Mouse (Mus musculus) stomach, embryonic 15.5 days (tissue): ENCODE results near the gene Brf1. TPM values are rescaled to one million over a fixed set of nuclear protein-coding genes. Genes with fewer than 3 reads are reported as not detected.

Experiments used
- ATAC-seq: fragments of 200-750 bp; cut with Nextera tagmentation; 2 replicates; pipeline ENCODE4 v1.8.0; 2017; ENCODE audit warnings: low read depth, moderate number of reproducible peaks, moderate TSS enrichment; ENCODE audit not compliant: insufficient read depth, low FRiP score
- H3K27ac ChIP-seq: fragments of 300-500 bp; sonication (generic); 2 replicates; pipeline ENCODE4 v1.5.1; 2015; ENCODE audit warnings: mild to moderate bottlenecking, inconsistent platforms
- H3K27me3 ChIP-seq: fragments of 300-500 bp; sonication (generic); replicated peaks from 2 replicates; pipeline ENCODE4 v1.6.1; 2015; ENCODE audit warnings: inconsistent platforms
- H3K36me3 ChIP-seq: fragments of 300-500 bp; sonication (generic); 2 replicates; pipeline ENCODE4 v1.6.1; 2015; ENCODE audit warnings: inconsistent platforms
- H3K4me1 ChIP-seq: fragments of 300-500 bp; sonication (generic); 2 replicates; pipeline ENCODE4 v1.6.1; 2015; ENCODE audit warnings: inconsistent platforms
- H3K4me2 ChIP-seq: fragments of 300-500 bp; sonication (generic); 2 replicates; pipeline ENCODE4 v1.6.1; 2015; ENCODE audit warnings: mild to moderate bottlenecking, inconsistent platforms
- H3K4me3 ChIP-seq: fragments of 300-500 bp; sonication (generic); replicated peaks from 2 replicates; pipeline ENCODE4 v1.5.1; 2015; ENCODE audit warnings: inconsistent platforms
- H3K9ac ChIP-seq: fragments of 300-500 bp; sonication (generic); 2 replicates; pipeline ENCODE4 v1.6.1; 2015; ENCODE audit warnings: inconsistent platforms
- H3K9me3 ChIP-seq: fragments of 300-500 bp; sonication (generic); 2 replicates; pipeline ENCODE4 v1.6.1; 2016; ENCODE audit warnings: inconsistent platforms
- WGBS: fragments of 180-500 bp; shearing (Covaris S2); methylation state at CpG from one replicate; pipeline ENCODE4 v1.1.7; 2015; 5-methylcytosine and 5-hydroxymethylcytosine counted together
- polyA plus RNA-seq: library from polyadenylated mRNA; unstranded; fragments of >200 nt; fragmentation: Nextera tagmentation; extraction: Ambion mirVana; gene quantifications from 2 replicates; pipeline ENCODE4 v1.2.1, GENCODE M21; 2015

Gene Brf1
- polyA plus RNA-seq, 1 experiment from 2014 or later, result 55.9 TPM

DNA sequence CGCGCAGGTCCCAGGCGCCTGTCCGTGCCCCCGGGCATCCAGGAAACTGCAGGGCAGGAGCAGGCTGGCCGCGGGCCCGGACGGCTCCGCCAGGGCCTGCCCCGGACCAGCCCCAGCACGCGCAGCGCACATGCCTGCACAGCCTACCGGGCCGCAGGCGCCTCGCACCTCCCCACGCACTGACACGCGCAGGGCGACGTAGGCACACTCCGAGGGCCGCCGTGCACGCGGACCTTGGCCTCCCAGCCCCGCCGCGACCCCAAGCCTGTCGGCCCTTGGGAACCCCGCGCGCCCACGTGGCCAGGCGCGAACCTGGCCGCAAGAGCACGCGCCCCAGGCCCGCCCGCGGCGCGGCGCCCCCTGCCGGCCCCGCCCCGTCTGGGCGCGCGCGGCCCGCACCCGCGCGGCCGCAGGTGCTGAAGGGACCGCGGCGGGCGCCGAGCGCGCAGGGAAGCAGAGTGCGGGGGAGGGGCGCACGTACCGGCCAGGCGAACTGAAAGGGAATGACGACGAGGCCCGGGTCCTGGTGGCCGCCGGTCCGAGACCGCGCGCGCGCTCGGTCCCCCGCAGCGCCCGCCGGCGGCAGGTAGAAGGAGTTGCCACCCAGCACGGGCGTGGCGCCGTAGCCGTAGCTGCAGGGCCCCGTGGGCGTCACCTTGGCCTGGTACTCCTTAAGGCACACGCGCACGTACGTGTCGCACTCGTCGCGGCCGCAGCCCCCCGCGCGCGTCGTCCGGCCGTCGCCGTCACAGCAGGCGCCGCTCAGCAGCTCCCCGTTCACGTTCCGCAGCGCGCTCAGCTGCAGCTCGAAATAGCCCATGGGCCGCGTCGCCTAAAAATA lies 71.9 kb downstream of the Brf1 start:
- H3K27me3 ChIP-seq, result peaks cover 60% of the 10 kb centered on the region
- H3K27ac ChIP-seq, result peak overlapping the region; percentile 57; the same call in 1 of the 2 replicates
- WGBS, result 3% methylated on average over 113 of the region's 124 CpGs
- peak overlapping the region; percentile 58 for H3K4me3 ChIP-seq
- peak; percentile 42; the same call in 1 of the 2 replicates for ATAC-seq
- H3K9me3 ChIP-seq, result no peaks in the 10 kb centered on the region
- peaks cover 11% of the 10 kb centered on the region for H3K4me1 ChIP-seq
- H3K4me2 ChIP-seq, result peak overlapping the region; percentile 92
- peak overlapping the region; percentile 17; the same call in 1 of the 2 replicates for H3K9ac ChIP-seq
- no peaks in the 10 kb centered on the region for H3K36me3 ChIP-seq

DNA sequence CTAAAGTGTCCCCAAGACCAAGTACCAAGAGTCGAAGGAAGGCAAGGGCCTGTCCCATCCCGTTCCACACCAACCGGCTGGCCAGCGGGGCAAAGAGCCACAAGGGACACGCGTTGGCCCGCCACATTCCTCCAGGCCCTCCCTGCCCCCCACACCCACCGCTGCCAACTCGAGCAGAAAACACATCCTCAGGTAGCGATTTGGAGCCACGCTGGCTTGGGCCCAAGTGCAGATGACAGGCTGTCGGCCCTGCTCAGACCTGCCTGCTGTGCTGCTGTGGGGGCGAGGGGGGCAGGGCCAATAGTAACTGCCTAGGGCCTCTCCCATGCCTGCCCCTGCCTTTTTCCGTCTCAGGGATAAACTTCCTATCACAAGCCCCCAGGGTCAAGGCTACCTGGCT lies 73.2 kb downstream of the Brf1 start:
- Histone ChIP-seq H3K4me3 (0 out of 2 replicates have a peak overlapping the region, but pooled peaks have one; percentile 58), H3K4me2 (0 out of 2 replicates have a peak overlapping the region, but pooled peaks have one; percentile 92), H3K9me3 (no peaks in the 10 kb centered on the region), H3K27ac (no peak overlapping the region), H3K9ac (no peak overlapping the region), H3K4me1 (peaks cover 11% of the 10 kb centered on the region), H3K27me3 (peaks cover 60% of the 10 kb centered on the region), H3K36me3 (no peaks in the 10 kb centered on the region)
- no peak for ATAC-seq
- 68% methylated on average over 14 of the region's 14 CpGs for WGBS

DNA sequence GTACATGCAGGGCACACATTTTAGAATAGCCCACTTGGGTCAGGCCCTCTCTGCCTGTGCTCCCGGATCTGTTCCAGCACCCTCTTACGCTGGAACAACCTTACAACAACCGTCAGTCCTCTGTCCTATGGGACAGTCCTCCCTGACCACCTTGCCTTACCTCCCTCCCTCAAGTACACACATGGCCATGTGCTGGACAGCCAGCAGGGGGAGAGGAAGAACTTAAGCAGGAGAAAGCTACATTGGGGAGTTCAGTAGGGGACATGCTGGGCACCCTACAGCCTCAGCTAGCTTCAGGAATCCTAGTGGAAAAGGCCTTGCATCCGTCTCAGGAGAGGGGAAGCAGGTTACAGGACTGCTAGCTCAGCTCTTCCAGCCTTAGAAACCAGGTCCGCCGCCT lies 74.6 kb downstream of the Brf1 start:
- Histone ChIP-seq H3K4me2 (no peak overlapping the region), H3K27me3 (peaks cover 52% of the 10 kb centered on the region), H3K4me3 (no peak overlapping the region), H3K9me3 (no peaks in the 10 kb centered on the region), H3K9ac (no peak overlapping the region), H3K27ac (no peak overlapping the region), H3K36me3 (no peaks in the 10 kb centered on the region), H3K4me1 (peaks cover 11% of the 10 kb centered on the region)
- ATAC-seq, result no peak
- WGBS, result 82% methylated on average over 6 of the region's 6 CpGs

DNA sequence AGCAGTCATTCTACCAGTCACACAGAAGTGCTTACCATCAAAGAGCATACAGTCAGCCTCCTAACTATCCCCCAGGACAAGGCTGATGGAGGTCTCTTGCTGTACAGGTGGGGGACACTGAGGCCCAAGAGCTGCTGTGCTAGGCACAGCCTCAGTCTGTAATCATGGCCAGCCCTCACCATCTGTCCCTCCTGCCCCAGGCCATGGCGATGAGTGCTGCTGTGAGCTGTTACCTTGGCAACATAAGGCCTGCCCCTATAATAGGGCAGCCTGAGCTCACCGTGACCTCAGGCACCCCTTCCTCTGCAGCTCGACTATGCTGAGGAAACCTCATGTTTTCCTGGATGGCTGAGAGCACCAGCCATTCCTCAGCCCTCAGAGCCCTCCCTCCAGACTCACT lies 78.0 kb downstream of the Brf1 start:
- 37% methylated on average over 3 of the region's 3 CpGs for WGBS
- no peaks in the 10 kb centered on the region for H3K9me3 ChIP-seq
- H3K9ac ChIP-seq, result no peak overlapping the region
- H3K27me3 ChIP-seq, result peaks cover 18% of the 10 kb centered on the region
- no peak overlapping the region for H3K27ac ChIP-seq
- no peak overlapping the region for H3K4me3 ChIP-seq
- H3K36me3 ChIP-seq, result no peaks in the 10 kb centered on the region
- H3K4me2 ChIP-seq, result no peak overlapping the region
- no peak for ATAC-seq
- H3K4me1 ChIP-seq, result no peaks in the 10 kb centered on the region

DNA sequence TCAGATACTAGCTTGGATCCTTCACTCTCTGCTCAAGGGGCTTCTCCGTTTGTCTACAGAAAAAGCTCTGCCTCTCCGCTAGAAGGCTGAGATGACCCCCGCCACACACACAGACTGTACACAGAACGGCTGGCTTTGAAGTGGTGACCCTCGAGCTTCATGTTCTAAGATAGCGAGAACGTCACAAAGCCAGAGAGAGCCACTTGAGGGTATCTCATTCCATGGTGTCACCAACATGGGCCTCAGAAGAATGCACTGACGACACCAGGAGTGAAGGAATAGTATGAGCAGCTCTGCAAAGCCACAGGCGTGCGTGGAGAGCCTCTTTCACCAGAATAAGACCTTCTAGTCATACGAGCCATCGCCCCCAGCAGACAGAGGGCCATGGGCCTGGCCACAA lies 79.0 kb downstream of the Brf1 start:
- Histone ChIP-seq H3K4me1 (no peaks in the 10 kb centered on the region), H3K27ac (no peak overlapping the region), H3K4me2 (no peak overlapping the region), H3K4me3 (no peak overlapping the region), H3K9me3 (no peaks in the 10 kb centered on the region), H3K36me3 (no peaks in the 10 kb centered on the region), H3K9ac (no peak overlapping the region), H3K27me3 (0 out of 2 replicates have a peak, but pooled peaks cover 9% of the 10 kb centered on the region)
- no peak for ATAC-seq
- 90% methylated on average over 12 of the region's 12 CpGs for WGBS

DNA sequence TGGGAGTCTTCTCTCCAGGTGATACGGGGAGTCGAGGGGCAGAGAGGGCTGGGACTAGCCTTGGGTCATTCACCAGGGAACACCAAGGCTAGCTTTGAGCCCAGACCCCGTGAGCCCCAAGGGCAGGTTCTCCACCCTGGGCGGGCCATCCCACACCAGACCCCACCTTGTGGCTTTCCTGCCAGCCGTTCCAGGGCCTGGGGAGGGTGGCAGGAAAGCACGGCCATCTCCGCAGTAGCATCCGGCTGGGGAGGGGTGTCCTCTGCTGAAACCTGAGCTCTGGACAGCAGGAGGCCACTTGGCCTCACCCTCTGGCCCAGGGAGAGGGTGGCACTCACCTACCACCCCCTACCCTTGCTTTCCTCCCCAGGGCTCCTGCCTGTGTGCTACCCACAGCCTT lies 82.6 kb downstream of the Brf1 start:
- Histone ChIP-seq H3K27me3 (no peaks in the 10 kb centered on the region), H3K4me2 (no peak overlapping the region), H3K4me3 (no peak overlapping the region), H3K9me3 (no peaks in the 10 kb centered on the region), H3K27ac (no peak overlapping the region), H3K36me3 (no peaks in the 10 kb centered on the region), H3K9ac (no peak overlapping the region), H3K4me1 (no peaks in the 10 kb centered on the region)
- 42% methylated on average over 8 of the region's 8 CpGs for WGBS
- ATAC-seq, result no peak

DNA sequence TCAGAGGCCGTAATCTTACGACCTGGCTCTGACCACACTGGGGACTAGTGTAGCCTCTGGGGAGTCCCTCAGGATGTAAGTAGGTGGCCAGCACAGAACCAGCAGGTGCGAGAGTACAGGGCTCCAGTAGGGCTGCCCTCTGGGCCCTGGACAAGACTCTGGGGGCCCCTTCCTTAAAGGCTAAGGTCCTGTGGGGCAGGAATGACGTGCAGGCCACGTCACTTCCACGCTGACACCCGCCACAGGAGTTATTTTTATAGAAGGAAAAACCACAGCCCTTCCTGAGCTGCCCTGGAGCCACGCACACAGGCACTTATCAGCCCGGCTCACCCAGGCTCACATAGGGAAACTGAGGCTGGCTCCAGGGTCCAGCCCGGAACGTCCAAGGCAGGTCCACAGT lies 83.0 kb downstream of the Brf1 start:
- Histone ChIP-seq H3K4me2 (no peak overlapping the region), H3K9me3 (no peaks in the 10 kb centered on the region), H3K36me3 (no peaks in the 10 kb centered on the region), H3K4me3 (no peak overlapping the region), H3K9ac (no peak overlapping the region), H3K4me1 (no peaks in the 10 kb centered on the region), H3K27ac (no peak overlapping the region), H3K27me3 (no peaks in the 10 kb centered on the region)
- no peak for ATAC-seq
- WGBS, result 61% methylated on average over 11 of the region's 11 CpGs

DNA sequence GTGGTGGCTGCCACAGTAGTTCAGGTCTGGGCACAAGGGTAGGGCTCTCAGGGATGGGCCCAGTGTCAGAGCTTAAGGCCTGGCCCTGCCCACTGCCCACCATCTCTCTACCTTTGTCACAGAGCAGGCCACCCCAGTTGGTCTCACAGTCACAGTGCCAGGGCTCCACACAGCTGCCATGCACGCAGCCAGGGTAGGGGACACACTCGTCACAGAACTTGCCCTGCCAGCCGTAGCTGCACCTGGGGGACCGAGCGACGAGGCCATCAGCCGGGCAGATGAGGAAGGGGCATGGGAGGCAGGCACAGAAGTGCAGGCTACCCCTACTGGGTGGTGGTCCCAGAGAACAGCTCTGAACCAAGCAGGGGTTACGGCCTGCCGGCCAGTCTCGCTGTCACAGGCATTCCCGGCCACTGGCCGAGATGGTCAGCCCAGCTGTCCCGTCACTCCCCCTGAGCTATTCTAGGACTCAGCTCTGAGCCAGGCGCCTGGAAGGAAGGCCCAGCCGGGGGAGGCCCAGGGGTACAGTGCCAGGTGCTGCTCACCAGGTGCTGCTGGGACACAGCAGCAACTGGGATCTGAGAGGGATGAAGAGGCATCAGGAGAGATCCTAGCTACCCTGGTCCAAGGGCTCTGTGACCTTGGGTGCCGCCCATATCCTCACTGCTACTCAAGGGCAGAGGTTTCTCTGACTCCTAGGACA lies 83.7 kb downstream of the Brf1 start:
- WGBS, result 83% methylated on average over 16 of the region's 16 CpGs
- Histone ChIP-seq H3K4me2 (no peak overlapping the region), H3K27ac (no peak overlapping the region), H3K9me3 (no peaks in the 10 kb centered on the region), H3K9ac (no peak overlapping the region), H3K4me3 (no peak overlapping the region), H3K36me3 (no peaks in the 10 kb centered on the region), H3K27me3 (no peaks in the 10 kb centered on the region), H3K4me1 (no peaks in the 10 kb centered on the region)
- ATAC-seq, result no peak

DNA sequence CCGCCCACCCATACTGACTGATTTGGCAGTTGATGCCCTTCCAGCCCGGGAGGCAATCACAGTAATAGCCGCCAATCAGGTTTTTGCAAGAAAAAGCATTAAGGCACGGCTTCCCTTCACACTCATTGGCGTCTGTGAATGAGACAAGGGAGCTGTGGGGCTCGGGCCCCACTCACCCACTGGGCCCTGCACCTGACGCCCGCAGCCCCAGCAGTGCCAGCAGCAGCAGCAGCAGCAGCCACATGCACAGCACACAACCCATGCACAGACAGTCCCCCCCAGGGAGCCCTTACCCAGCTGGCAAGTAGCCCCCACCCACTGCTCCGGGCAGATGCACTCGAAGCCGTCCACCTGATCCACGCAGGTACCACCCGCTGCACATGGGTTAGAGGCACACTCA lies 84.9 kb downstream of the Brf1 start:
- 73% methylated on average over 13 of the region's 13 CpGs for WGBS
- no peaks in the 10 kb centered on the region for H3K27me3 ChIP-seq
- no peak overlapping the region for H3K4me3 ChIP-seq
- ATAC-seq, result no peak
- no peak overlapping the region for H3K27ac ChIP-seq
- no peak overlapping the region for H3K9ac ChIP-seq
- H3K9me3 ChIP-seq, result no peaks in the 10 kb centered on the region
- no peaks in the 10 kb centered on the region for H3K36me3 ChIP-seq
- no peaks in the 10 kb centered on the region for H3K4me1 ChIP-seq
- no peak overlapping the region for H3K4me2 ChIP-seq

DNA sequence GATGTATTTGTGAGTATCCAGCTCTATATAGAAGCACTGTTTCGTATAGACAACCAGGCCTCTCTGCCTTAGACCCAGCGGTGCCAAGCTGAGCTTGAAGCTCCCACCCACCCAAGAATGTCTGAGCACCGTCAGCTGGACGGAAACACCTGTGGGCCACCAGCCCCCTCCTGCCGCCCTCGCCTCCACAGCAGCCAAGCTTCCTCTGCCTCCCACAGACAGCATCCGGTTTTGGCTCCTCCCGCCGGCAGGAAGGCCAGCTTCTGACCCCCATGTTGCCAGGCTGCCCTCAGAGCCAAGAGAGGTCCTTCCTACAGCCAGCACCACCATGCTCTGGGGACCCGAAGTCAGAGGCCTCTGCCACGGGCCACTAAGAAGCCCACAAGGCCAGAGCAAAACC lies 86.0 kb downstream of the Brf1 start:
- Histone ChIP-seq H3K27ac (no peak overlapping the region), H3K9me3 (no peaks in the 10 kb centered on the region), H3K27me3 (no peaks in the 10 kb centered on the region), H3K4me2 (no peak overlapping the region), H3K9ac (no peak overlapping the region), H3K36me3 (no peaks in the 10 kb centered on the region), H3K4me1 (no peaks in the 10 kb centered on the region), H3K4me3 (no peak overlapping the region)
- ATAC-seq, result no peak
- WGBS, result 57% methylated on average over 11 of the region's 11 CpGs

DNA sequence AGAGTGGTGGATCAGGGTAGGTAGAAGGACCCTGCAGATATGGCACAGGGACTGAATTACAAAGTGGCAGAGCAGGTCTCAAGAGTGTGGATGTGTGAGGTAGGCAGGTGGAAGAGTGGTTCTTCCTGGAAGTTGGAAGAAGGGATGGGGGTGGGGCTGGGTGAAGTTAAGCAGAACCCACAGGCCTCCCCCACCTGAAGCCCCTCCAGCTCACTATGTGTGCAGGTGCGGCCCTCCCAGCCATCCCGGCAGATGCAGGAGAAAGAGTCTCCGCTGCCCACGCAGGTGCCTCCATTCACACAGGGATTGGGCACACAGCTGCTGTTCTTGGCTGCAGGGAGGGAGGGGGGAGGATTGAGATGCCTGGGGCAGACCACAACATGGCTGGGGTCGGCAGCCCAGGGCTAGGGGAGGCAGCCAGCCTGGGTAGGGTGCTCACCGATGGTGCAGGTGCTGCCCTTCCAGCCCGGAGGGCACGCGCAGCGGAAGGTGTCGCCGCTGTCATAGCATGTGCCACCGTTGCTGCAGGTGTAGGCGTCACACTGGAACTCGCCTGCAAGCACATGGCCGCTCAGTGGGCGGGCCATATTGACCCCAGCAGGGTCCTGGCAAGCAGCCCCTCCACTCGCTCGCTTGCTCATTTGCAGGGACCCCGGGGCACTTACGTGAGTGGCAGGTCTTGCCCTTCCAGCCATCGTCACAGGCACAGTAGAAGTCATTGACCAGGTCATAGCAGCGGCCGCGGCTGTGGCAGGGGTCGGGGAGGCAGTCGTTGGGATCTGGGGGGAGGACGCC lies 87.4 kb downstream of the Brf1 start:
- WGBS, result 86% methylated on average over 28 of the region's 28 CpGs
- no peaks in the 10 kb centered on the region for H3K4me1 ChIP-seq
- H3K27me3 ChIP-seq, result no peaks in the 10 kb centered on the region
- no peak overlapping the region for H3K4me2 ChIP-seq
- no peak overlapping the region for H3K9ac ChIP-seq
- H3K36me3 ChIP-seq, result no peaks in the 10 kb centered on the region
- no peak overlapping the region for H3K27ac ChIP-seq
- ATAC-seq, result no peak
- H3K9me3 ChIP-seq, result no peaks in the 10 kb centered on the region
- H3K4me3 ChIP-seq, result no peak overlapping the region

DNA sequence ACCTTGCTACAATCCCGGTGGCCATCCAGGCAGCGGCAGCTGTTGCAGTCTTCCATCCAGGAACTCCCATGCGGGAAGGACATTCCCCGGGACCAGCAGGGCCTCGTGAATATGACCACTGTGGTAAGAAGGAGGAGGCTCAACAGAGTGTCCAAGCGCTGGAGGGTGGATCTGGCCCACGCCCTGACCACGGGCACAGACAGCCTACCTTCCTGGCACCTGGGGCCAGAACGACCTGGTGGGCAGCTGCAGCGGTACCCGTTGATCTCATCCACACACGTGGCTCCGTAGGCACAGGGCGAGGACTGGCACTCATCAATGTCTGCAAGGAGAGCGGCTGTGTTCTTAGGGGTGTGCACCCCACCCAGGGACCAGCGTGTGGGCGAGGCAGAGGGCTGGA lies 88.8 kb downstream of the Brf1 start:
- Histone ChIP-seq H3K36me3 (no peaks in the 10 kb centered on the region), H3K4me3 (no peak overlapping the region), H3K4me1 (no peaks in the 10 kb centered on the region), H3K27ac (no peak overlapping the region), H3K4me2 (no peak overlapping the region), H3K9ac (no peak overlapping the region), H3K9me3 (no peaks in the 10 kb centered on the region), H3K27me3 (no peaks in the 10 kb centered on the region)
- ATAC-seq, result no peak
- WGBS, result 86% methylated on average over 17 of the region's 17 CpGs
